Mouse (Mus musculus): ENCODE measurements around the gene Myl6. TPM values are rescaled to one million over a fixed set of nuclear protein-coding genes. Genes with fewer than 3 reads are reported as not detected.

Gene Myl6
- 207 and 266 TPM in 2 replicates for total RNA-seq (2014; fragmentation: Nextera tagmentation)
- total RNA-seq (2017), result 1,414 and 1,457 TPM in 2 replicates
- polyA plus RNA-seq (2012), result 273 and 359 TPM in 2 replicates

DNA sequence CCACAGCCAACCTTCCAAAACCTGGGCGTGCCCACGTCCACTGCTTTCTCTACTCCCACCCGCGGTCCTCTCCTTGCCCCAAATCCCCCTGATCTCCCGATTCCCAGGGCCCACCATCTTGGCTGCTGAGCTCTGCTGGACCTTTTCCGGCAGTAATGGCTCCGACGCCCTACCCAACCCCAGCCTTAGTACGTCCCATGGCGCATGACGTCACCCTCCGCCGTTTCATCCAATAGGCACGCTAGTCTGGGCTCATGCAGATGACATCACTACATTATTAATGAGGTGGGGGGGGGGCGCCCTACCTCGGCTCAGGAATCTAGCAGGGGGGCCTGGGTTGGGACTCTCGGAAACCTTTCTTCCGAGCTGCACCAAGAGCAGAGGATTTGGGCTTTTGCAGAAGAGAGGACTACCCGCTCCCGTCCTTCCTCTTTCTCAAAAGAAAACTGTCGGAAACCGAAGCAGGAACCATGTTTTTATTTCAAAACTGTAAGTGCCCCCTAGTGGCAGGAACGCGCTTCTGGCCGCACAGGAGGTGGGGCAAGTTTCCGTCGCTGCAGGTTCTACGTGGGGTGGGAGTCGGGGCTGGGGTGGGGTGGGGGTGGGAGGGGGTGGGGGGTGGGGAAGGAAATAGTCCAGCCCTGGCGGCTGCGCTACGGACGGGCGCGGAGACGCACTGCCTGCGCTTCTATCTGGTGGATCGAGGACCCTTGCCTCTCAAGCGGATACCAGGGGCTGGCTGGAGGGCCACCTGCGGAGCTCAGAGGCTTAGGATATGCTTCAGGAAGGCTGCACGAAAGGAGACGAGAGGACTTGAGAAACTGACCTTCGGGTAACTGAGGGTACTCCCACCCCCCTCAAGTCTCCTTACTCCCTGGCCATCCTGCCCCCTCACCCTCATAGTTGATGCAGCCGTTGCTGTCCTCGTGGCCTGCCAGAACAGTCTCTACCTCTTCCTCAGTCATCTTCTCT is at the start of gene Myl6:
Gene Myl6, minus strand, starts transcription at position 451 of the 972 bp plus-strand sequence.
- Histone ChIP-seq H3K27me3 (ENCODE audit: insufficient read depth, low read length) (no peaks in the 10 kb centered on the region), H3K9me3 (replicated peaks) (no peaks in the 10 kb centered on the region), H3K4me1 (ENCODE audit: insufficient read depth, low read depth, low read length) (peaks cover 72% of the 10 kb centered on the region), H3K36me3 (replicated peaks) (peaks cover 59% of the 10 kb centered on the region), H3K4me3 (ENCODE audit: low read depth, low read length) (peak within 1 kb of the TSS; percentile 73)
- DNase-seq (ENCODE audit: low spot score), result peak; percentile 90
- TF ChIP-seq GATA2 (IDR thresholded peaks at IDR 0.05; ENCODE audit: borderline replicate concordance, low read depth, low read length) (no peak), GATA1 (IDR thresholded peaks at IDR 0.05; ENCODE audit: borderline replicate concordance, low read length) (no peak), TAL1 (conservative IDR thresholded peaks at IDR 0.05; ENCODE audit: low read depth, low read length) (no peak), POLR2AphosphoS5 (IDR thresholded peaks at IDR 0.05; ENCODE audit: insufficient replicate concordance, low read depth, low read length) (no peak; the same call in 1 of the 2 replicates), CTCF (IDR thresholded peaks at IDR 0.05; ENCODE audit: low read depth, low read length) (no peak)
- peak; percentile 84 for ATAC-seq (ENCODE audit: extremely low read depth, insufficient number of reproducible peaks, low FRiP score, poor library complexity, severe bottlenecking)

DNA sequence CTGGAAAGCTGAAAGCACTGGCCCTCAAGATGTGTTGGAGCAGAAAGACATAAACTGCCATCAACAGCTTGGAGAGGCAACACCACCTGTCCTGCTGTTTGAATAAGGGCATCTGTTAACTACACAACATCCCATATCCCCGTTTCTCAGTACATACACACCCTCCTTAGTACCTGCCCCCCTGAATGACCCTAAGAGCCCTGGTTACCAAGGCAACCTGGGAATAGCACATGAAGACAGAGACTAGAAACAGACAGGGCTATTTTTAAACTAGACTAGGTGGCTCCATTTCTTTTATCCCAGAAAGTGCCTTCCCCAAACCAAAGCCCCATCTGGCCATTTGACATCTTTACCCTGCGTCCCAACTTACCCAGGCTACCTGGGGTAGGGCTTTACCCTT is 49.2 kb upstream of the Myl6 start:
- Histone ChIP-seq H3K4me1 (ENCODE audit: insufficient read depth, low read depth, low read length) (peaks cover 41% of the 10 kb centered on the region), H3K36me3 (replicated peaks) (peaks cover 53% of the 10 kb centered on the region), H3K27me3 (ENCODE audit: insufficient read depth, low read length) (no peaks in the 10 kb centered on the region), H3K4me3 (ENCODE audit: low read depth, low read length) (no peak overlapping the region), H3K9me3 (replicated peaks) (no peaks in the 10 kb centered on the region)
- TF ChIP-seq CTCF (IDR thresholded peaks at IDR 0.05; ENCODE audit: low read depth, low read length) (no peak), TAL1 (conservative IDR thresholded peaks at IDR 0.05; ENCODE audit: low read depth, low read length) (no peak), POLR2AphosphoS5 (IDR thresholded peaks at IDR 0.05; ENCODE audit: insufficient replicate concordance, low read depth, low read length) (no peak), GATA1 (IDR thresholded peaks at IDR 0.05; ENCODE audit: borderline replicate concordance, low read length) (no peak), GATA2 (IDR thresholded peaks at IDR 0.05; ENCODE audit: borderline replicate concordance, low read depth, low read length) (no peak)
- no peak for ATAC-seq (ENCODE audit: extremely low read depth, insufficient number of reproducible peaks, low FRiP score, poor library complexity, severe bottlenecking)
- DNase-seq (ENCODE audit: low spot score), result no peak

DNA sequence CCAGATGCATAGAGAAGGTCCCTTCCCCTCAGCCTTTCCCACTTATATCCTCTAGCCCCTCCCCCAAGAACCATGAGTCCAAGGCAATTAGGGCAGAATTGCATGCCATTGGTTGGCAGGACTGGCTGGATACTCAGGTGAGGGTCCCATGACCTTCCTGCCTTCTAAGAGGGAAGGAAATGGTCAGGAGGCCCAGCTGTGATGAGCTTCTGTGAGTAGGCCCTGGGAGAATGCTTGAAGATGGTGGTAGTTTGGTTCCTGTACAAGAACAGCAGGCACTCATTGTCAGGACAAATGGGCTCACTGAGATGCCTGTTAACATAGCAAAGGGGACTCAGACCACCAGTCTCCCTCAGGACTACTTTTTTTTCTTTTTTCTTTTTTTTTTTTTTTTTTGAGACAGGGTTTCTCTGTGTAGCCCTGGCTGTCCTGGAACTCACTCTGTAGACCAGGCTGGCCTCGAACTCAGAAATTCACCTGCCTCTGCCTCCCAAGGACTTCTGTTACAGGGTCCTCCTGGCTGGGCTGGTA is 44.5 kb upstream of the Myl6 start:
- DNase-seq (ENCODE audit: low spot score), result no peak
- ATAC-seq (ENCODE audit: extremely low read depth, insufficient number of reproducible peaks, low FRiP score, poor library complexity, severe bottlenecking), result no peak
- 0 out of 2 replicates have a peak, but pooled peaks cover 2% of the 10 kb centered on the region for H3K9me3 ChIP-seq (replicated peaks)
- TF ChIP-seq TAL1 (conservative IDR thresholded peaks at IDR 0.05; ENCODE audit: low read depth, low read length) (no peak), CTCF (IDR thresholded peaks at IDR 0.05; ENCODE audit: low read depth, low read length) (no peak), POLR2AphosphoS5 (IDR thresholded peaks at IDR 0.05; ENCODE audit: insufficient replicate concordance, low read depth, low read length) (no peak), GATA1 (IDR thresholded peaks at IDR 0.05; ENCODE audit: borderline replicate concordance, low read length) (no peak), GATA2 (IDR thresholded peaks at IDR 0.05; ENCODE audit: borderline replicate concordance, low read depth, low read length) (no peak)
- no peaks in the 10 kb centered on the region for H3K27me3 ChIP-seq (ENCODE audit: insufficient read depth, low read length)
- peaks cover 31% of the 10 kb centered on the region for H3K4me1 ChIP-seq (ENCODE audit: insufficient read depth, low read depth, low read length)
- H3K4me3 ChIP-seq (ENCODE audit: low read depth, low read length), result no peak overlapping the region
- peaks cover 24% of the 10 kb centered on the region for H3K36me3 ChIP-seq (replicated peaks)

DNA sequence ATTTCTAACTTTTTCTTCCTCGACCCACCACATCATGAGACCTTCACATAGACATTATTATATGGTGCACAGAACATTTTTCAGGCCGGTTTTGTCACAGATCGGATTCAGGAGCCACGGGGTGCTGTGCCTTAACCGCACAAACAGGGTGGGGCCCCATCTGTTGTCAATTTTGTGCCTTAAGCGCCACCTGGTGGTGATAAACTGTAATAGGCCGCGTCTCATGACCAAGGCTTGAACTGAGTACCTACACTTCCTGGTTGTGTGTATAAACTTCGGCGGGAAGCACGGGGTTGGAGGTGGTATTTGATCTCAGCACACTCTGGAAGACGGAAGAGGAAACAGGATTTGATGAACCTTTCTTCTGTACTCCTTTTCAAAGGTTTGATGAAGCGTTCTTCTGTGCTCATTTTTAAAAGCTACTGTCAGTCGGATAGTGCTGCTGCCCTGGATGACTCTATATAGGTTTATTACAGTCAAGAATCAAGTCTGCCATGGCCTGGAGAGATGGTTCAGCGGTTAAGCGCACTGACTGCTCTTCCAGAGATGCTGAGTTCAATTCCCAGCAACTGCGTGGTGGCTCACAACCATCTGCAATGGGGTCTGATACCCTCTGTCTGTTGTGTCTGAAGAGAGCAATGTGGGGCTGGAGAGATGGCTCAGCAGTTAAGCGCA is 42.5 kb upstream of the Myl6 start:
- no peak for TF ChIP-seq GATA2 (IDR thresholded peaks at IDR 0.05; ENCODE audit: borderline replicate concordance, low read depth, low read length)
- no peak for TF ChIP-seq GATA1 (IDR thresholded peaks at IDR 0.05; ENCODE audit: borderline replicate concordance, low read length)
- no peak for TF ChIP-seq TAL1 (conservative IDR thresholded peaks at IDR 0.05; ENCODE audit: low read depth, low read length)
- no peak for TF ChIP-seq POLR2AphosphoS5 (IDR thresholded peaks at IDR 0.05; ENCODE audit: insufficient replicate concordance, low read depth, low read length)
- peak; percentile 71 for TF ChIP-seq CTCF (IDR thresholded peaks at IDR 0.05; ENCODE audit: low read depth, low read length)
- DNase-seq (ENCODE audit: low spot score), result peak; percentile 68
- H3K4me1 ChIP-seq (ENCODE audit: insufficient read depth, low read depth, low read length), result peaks cover 26% of the 10 kb centered on the region
- ATAC-seq (ENCODE audit: extremely low read depth, insufficient number of reproducible peaks, low FRiP score, poor library complexity, severe bottlenecking), result peak; percentile 83
- 0 out of 2 replicates have a peak, but pooled peaks cover 2% of the 10 kb centered on the region for H3K9me3 ChIP-seq (replicated peaks)
- H3K36me3 ChIP-seq (replicated peaks), result peaks cover 6% of the 10 kb centered on the region
- 0 out of 2 replicates have a peak, but pooled peaks cover 4% of the 10 kb centered on the region for H3K27me3 ChIP-seq (ENCODE audit: insufficient read depth, low read length)
- H3K4me3 ChIP-seq (ENCODE audit: low read depth, low read length), result peak overlapping the region; percentile 20; the same call in 1 of the 2 replicates

DNA sequence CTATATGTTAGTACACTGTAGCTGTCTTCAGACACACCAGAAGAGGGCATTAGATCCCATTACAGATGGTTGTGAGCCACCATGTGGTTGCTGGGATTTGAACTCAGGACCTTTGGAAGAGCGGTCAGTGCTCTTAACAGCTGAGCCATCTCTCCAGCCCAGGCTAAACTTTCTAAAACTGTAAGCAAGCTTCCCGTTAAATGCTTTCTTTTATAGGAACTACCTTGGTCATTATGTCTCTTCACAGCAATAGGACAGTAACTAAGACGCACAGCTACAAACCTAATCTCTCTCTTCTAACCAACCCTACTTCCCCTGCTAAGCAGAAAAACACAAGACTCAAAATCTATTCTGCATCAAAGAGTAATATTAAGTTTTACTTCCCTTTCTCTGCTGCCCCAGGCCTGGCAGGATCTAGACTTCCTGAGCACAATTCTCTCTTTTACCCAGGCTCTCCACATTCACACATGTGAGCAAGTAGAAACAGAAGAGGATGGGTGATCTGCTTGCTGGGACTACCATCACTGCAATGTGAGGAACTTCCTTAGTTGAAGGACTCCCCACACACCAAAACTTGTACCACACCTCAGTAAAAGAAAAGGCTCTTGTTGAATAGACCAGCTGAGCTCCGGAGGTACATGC is 41.8 kb upstream of the Myl6 start:
- 0 out of 2 replicates have a peak, but pooled peaks cover 2% of the 10 kb centered on the region for H3K9me3 ChIP-seq (replicated peaks)
- peaks cover 9% of the 10 kb centered on the region; the same call in 1 of the 2 replicates for H3K27me3 ChIP-seq (ENCODE audit: insufficient read depth, low read length)
- ATAC-seq (ENCODE audit: extremely low read depth, insufficient number of reproducible peaks, low FRiP score, poor library complexity, severe bottlenecking) (no peak), DNase-seq (ENCODE audit: low spot score) (no peak)
- H3K4me3 ChIP-seq (ENCODE audit: low read depth, low read length), result no peak overlapping the region
- TF ChIP-seq CTCF (IDR thresholded peaks at IDR 0.05; ENCODE audit: low read depth, low read length), result no peak
- peaks cover 26% of the 10 kb centered on the region for H3K4me1 ChIP-seq (ENCODE audit: insufficient read depth, low read depth, low read length)
- no peaks in the 10 kb centered on the region for H3K36me3 ChIP-seq (replicated peaks)

Data from G1E (cell line).